Mouse (Mus musculus) adrenal gland (tissue): ENCODE measurements around the gene Ggt7.
"Not testable (repeated sequence)": the region's sequence is repeated elsewhere in the genome, so short reads cannot be mapped to it uniquely, and the experiment has no call there.

ENCODE experiments used
- intact Hi-C: fragments of 180-260 bp; cut with DNase I; formaldehyde crosslinking; loops from one replicate; pipeline ENCODE4 v1.15.1; 2025

The Ggt7 gene

GRCm38 (mm10) chr2:155512479-155512878 is 5.6 kb downstream of the Ggt7 start:
- intact Hi-C loops = loop anchor here (2.0 to 10.0 kb wide), 2 partner anchors 114 to 252 kb away; no protein-coding TSS in a partner anchor

GRCm38 (mm10) chr2:155507721-155508470 is 10.1 kb downstream of the Ggt7 start:
- intact Hi-C loops = no loop called here

GRCm38 (mm10) chr2:155505811-155506210 is 12.2 kb downstream of the Ggt7 start:
- intact Hi-C loops = no loop called here

GRCm38 (mm10) chr2:155504440-155505355 is 13.3 kb downstream of the Ggt7 start:
- intact Hi-C loops = no loop called here

DNA sequence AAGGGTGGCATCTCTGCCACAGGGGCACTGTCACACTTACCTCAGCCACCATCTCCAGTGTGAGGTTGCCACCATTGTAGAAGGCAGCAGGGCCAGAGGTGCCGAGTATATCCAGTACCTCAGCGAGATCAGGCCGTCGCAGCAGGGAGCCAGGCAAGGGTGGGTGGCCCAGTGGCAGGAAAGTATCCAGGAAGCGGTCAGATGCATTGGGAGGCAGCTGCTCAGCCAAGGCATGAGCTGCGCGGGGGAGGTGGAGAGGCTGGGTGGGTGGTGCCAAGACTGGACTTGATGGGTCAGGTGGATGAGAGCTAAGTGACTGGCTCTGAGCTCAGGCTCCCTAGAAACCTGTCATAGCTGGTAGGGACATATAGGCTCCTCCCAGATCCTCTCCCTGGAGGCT is 15.4 kb downstream of the Ggt7 start:
- intact Hi-C loops = no loop called here

- intact Hi-C loops = loop anchor here (5.0 kb wide), 1 partner anchor 281 kb away; no protein-coding TSS in a partner anchor
Observed at GRCm38 (mm10) chr2:155490998-155491397, 27.0 kb downstream of the Ggt7 start.

GRCm38 (mm10) chr2:155482021-155482420 is 36.0 kb downstream of the Ggt7 start:
- intact Hi-C loops = no loop called here

DNA sequence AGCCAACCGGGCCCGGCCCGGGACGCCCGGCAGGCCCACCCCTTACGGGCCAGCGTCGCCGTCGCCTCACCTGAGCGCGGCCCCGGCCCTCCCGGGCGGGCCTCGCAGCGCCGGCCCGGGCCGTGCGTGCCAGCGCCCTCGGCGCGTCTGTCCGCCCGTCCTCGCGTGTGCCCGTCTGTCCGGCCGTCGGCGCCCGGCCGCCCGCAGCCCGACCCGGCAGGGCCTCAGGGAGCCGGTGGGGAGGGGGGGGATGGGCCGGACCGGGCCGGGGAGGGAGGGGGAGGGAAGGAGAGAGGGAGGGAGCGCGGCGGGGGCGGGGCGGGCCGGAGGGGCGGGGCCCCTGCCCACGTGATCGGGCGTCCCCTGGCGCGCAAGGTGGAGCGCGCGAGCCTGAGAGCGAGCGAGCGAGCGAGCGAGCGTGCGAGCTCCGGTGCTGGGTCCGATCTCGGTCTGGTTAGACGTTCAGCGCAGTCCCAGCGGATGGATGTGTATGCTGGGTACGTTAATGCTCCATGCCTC is 44.4 kb downstream of the Ggt7 start, which contains the start of gene Ncoa6:
Ncoa6 (minus strand) TSS at position 325 of the 519 bp plus-strand sequence.
- intact Hi-C loops = no loop called here

DNA sequence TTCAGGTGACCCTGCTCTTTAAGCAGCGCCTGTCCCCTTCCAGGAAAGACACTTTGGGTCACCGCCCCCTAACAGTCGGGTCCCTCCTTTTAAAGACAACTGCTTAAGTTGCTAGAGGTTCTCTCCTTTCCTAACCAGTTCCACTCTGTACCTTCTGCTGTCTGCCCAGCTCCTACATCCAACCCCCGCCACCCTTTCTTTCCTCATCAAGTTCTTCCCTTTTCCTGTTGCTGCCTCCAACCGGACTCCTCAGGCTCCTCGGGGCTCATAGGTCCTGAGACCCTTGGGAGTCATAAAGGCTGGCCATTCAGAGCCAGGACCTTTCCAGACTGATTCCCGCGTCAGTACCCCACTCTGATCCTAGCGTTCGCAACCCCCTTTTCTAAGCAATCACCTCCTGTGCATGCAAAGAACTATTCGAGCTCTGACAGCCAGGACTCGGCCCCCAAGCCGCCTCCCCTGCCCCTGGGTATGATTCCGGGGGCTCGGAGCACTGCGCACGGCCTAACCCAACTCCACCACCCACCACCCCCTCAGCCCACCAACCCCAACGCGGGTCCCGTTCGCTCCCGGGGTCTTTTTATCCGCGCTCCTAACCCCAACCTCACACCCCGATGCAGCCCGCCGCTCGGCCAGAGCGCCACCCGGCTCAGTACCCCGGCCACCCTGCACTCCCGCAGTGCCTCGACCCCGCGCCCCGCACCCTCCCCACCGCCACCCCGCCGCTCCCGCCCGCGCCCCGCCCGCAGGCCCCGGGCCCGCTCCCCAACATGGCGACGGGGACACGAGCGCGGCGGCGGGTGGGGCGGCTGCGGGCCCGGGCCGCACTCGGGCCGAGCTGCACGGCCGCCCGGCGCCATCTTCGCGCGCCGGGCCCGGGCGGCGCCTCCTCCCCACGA is 45.1 kb downstream of the Ggt7 start:
- intact Hi-C loops = no loop called here

- intact Hi-C loops = no loop called here
Observed at GRCm38 (mm10) chr2:155466861-155467260, 51.2 kb downstream of the Ggt7 start.

DNA sequence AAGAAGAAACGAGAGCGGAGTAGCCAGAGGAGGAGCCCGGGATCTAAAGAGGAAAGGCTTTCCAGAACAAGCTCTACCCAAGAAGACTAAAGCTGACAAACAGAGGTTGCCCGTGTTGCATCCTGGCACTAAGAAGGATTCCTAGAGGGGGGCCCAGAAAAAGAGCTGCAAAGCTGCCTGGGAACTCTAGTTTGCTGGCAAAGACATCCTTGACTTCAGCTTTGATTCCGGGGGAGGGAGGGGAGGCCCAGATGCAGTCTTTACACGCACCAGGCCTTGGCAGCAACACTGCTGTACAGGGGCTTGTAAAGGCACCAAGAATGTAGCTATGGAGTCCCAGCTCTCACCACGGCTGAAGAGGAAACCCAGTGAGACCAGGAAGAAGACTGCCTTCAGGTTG is 64.4 kb downstream of the Ggt7 start:
- intact Hi-C loops = no loop called here

GRCm38 (mm10) chr2:155451256-155451655 is 66.8 kb downstream of the Ggt7 start:
- intact Hi-C loops = no loop called here

DNA sequence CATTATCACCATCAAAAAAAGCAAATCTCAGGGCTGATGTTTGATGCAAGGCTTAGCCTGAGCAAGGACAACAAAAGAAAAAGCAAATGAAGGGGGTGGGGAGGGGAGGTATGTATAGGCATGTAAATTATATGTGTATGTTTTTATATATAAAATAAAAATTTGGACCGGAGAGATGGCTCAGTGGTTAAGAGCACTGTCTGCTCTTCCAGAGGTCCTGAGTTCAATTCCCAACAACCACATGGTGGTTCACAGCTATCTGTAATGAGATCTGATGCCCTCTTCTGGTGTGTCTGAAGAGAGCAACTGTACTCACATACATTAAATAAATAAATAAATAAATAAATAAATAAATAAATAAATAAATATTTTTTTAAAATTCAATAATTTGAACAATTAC is 70.1 kb downstream of the Ggt7 start:
- intact Hi-C loops = not testable (repeated sequence)

DNA sequence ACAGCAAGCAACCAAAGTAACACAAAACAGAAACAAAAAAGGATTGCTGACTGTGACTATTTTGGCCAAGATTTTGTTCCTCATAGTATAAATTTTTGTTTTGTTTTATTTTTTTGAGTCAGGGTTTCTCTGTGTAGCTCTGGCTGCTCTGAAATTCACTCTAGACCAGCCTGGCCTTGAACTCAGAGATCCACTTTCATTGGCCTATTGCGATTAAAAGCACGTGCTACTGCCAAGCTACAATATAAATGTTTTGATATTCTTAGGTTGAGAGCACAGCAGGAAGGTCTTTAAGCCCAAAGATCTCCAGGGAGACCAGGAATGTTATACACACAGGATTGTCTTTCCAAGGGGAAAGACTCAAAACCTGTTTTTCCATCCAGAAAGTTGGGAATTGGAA is 74.6 kb downstream of the Ggt7 start:
- intact Hi-C loops = no loop called here

GRCm38 (mm10) chr2:155442916-155443315 is 75.1 kb downstream of the Ggt7 start:
- intact Hi-C loops = no loop called here
